Mouse (Mus musculus) kidney, embryonic 14.5 days (tissue): ENCODE results near the gene Cyp3a11. TPM values are rescaled to one million over a fixed set of nuclear protein-coding genes. Genes with fewer than 3 reads are reported as not detected.
"Not testable (repeated sequence)": the region's sequence is repeated elsewhere in the genome, so short reads cannot be mapped to it uniquely, and the experiment has no call there.

Experiments used
- ATAC-seq: fragments of 200-750 bp; cut with Nextera tagmentation; 2 replicates; pipeline ENCODE4 v1.8.0; 2017; ENCODE audit warnings: moderate number of reproducible peaks, mild to moderate bottlenecking, moderate TSS enrichment, moderate library complexity; ENCODE audit not compliant: low FRiP score, low TSS enrichment
- H3K27ac ChIP-seq: fragments of 300-500 bp; sonication (generic); 2 replicates; pipeline ENCODE4 v1.5.1; 2014; ENCODE audit warnings: low read depth, mild to moderate bottlenecking, low read length, moderate library complexity, mixed read lengths
- H3K27me3 ChIP-seq: fragments of 300-500 bp; sonication (generic); 2 replicates; pipeline ENCODE4 v1.6.1; 2014; ENCODE audit warnings: mild to moderate bottlenecking, low read length; ENCODE audit not compliant: control insufficient read depth, insufficient read depth
- H3K36me3 ChIP-seq: fragments of 300-500 bp; sonication (generic); 2 replicates; pipeline ENCODE4 v1.6.1; 2014; ENCODE audit warnings: low read length, mixed read lengths; ENCODE audit not compliant: control insufficient read depth, insufficient read depth
- H3K4me1 ChIP-seq: fragments of 300-500 bp; sonication (generic); 2 replicates; pipeline ENCODE4 v1.6.1; 2014; ENCODE audit warnings: low read length, mixed read lengths; ENCODE audit not compliant: control insufficient read depth, insufficient read depth
- H3K4me2 ChIP-seq: fragments of 300-500 bp; sonication (generic); replicated peaks from 2 replicates; pipeline ENCODE4 v1.6.1; 2014; ENCODE audit warnings: low read depth, mild to moderate bottlenecking, low read length
- H3K4me3 ChIP-seq: fragments of 300-500 bp; sonication (generic); 2 replicates; pipeline ENCODE4 v1.5.1; 2014; ENCODE audit warnings: mild to moderate bottlenecking, low read length
- H3K9ac ChIP-seq: fragments of 300-500 bp; sonication (generic); 2 replicates; pipeline ENCODE4 v1.6.1; 2014; ENCODE audit warnings: low read depth, mild to moderate bottlenecking, low read length, moderate library complexity
- H3K9me3 ChIP-seq: fragments of 300-500 bp; sonication (generic); 2 replicates; pipeline ENCODE4 v1.6.1; 2016; ENCODE audit warnings: low read length; ENCODE audit not compliant: control insufficient read depth
- WGBS: fragments of 180-500 bp; shearing (Covaris S2); extraction: QIAGEN DNeasy Blood & Tissue Kit; methylation state at CpG from one replicate; pipeline ENCODE4 v1.1.7; 2014; 5-methylcytosine and 5-hydroxymethylcytosine counted together
- polyA plus RNA-seq: library from polyadenylated mRNA; unstranded; fragments of >200 nt; fragmentation: Nextera tagmentation; extraction: Ambion mirVana; gene quantifications from 2 replicates; pipeline ENCODE4 v1.2.1, GENCODE M21; 2014

The Cyp3a11 gene
- polyA plus RNA-seq, 1 experiment from 2014 or later, result not detected

DNA sequence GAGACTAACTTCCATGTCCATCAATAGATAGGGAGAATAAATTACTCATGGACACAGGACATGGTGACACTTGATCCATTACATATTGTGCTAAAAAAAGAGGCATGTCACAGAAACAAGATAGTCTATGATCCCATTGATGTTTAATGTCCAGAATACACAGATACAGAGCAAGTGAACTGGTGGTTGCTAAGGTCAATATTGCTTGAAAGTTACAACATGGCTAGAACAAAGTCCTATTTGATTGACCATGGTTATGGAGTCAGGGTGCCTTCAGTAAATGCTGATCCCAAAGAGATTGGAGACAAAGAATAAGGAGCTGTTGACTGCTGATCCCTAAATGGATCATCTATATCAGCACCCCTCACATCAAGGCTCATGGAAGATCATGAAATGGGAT lies 12.3 kb downstream of the Cyp3a11 start:
- H3K9ac ChIP-seq, H3K4me1 ChIP-seq, H3K4me2 ChIP-seq, H3K4me3 ChIP-seq, H3K36me3 ChIP-seq, H3K9me3 ChIP-seq, ATAC-seq, H3K27me3 ChIP-seq, H3K27ac ChIP-seq: not testable (repeated sequence)

DNA sequence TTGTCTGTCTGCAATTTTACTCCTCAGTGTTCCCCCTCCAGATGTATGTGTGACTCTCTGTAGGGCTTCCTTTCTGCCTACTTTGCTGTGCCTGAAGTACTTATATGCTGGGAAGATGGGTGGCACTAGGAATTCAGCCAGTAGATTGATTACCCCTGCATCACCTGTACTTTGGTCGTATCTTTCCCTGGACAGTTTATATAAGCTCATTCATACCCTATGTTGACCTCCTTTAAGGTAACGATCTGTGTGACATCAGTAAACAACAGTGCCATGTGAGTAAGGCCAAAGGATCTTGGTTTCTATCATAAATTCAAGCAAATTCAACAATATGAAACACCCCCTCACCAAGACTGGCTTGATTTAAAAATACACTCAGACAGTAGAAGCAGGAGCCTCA lies 74.0 kb downstream of the Cyp3a11 start, which contains the start of gene Cyp3a44:
Gene Cyp3a44 (minus strand): TSS at position 79 of the 400 bp plus-strand sequence.
- not testable (repeated sequence) for H3K27me3 ChIP-seq, H3K36me3 ChIP-seq, H3K4me1 ChIP-seq, ATAC-seq, H3K4me3 ChIP-seq, H3K9ac ChIP-seq, H3K27ac ChIP-seq, H3K4me2 ChIP-seq, H3K9me3 ChIP-seq
- WGBS, result 85% methylated on average over 2 of the region's 2 CpGs

Other genes starting within 250 kb of the Cyp3a11 start
- not detected in 2 replicates for gene Cyp3a41a, start 159.8 kb downstream of the Cyp3a11 start, polyA plus RNA-seq
- not detected in 2 replicates for gene Cyp3a44, start 74.1 kb downstream of the Cyp3a11 start, polyA plus RNA-seq
- not detected in 2 replicates for gene Cyp3a25, start 129.7 kb upstream of the Cyp3a11 start, polyA plus RNA-seq
- not detected in 2 replicates for gene Cyp3a59, start 199.3 kb upstream of the Cyp3a11 start, polyA plus RNA-seq